Mouse (Mus musculus) liver, postnatal 0 days (tissue): ENCODE measurements at regions not wholly inside any gene's neighbourhood (a gene's known extent, or its start where the extent isn't known, plus 50 kb on each side); places are given as distances from the start of the nearest gene placed in this dataset.

Experiments used
- ATAC-seq: fragments of 200-750 bp; cut with Nextera tagmentation; 2 replicates; pipeline ENCODE4 v1.8.0; 2017; ENCODE audit warnings: mild to moderate bottlenecking, moderate library complexity
- DNase-seq: peaks from one replicate; pipeline ENCODE4 v3.0.0-alpha.2; 2016
- H3K27ac ChIP-seq: fragments of 300-500 bp; sonication (generic); 2 replicates; pipeline ENCODE4 v1.5.1; 2014; ENCODE audit warnings: antibody characterized with exemption, moderate library complexity, mild to moderate bottlenecking, low read depth
- H3K27me3 ChIP-seq: fragments of 300-500 bp; sonication (generic); 2 replicates; pipeline ENCODE4 v1.6.1; 2014; ENCODE audit warnings: low read length, control low read depth, mixed read lengths; ENCODE audit not compliant: insufficient read depth
- H3K36me3 ChIP-seq: fragments of 300-500 bp; sonication (generic); replicated peaks from 2 replicates; pipeline ENCODE4 v1.6.1; 2014; ENCODE audit warnings: mild to moderate bottlenecking, control low read depth, low read length, moderate library complexity, mixed read lengths; ENCODE audit not compliant: insufficient read depth
- H3K4me1 ChIP-seq: fragments of 300-500 bp; sonication (generic); 2 replicates; pipeline ENCODE4 v1.6.1; 2014; ENCODE audit warnings: antibody characterized with exemption, mild to moderate bottlenecking, control low read depth; ENCODE audit not compliant: insufficient read depth
- H3K4me2 ChIP-seq: fragments of 300-500 bp; sonication (generic); 2 replicates; pipeline ENCODE4 v1.6.1; 2014; ENCODE audit warnings: low read depth, mild to moderate bottlenecking, low read length, moderate library complexity, mixed read lengths
- H3K4me3 ChIP-seq: fragments of 300-500 bp; sonication (generic); 2 replicates; pipeline ENCODE4 v1.5.1; 2014; ENCODE audit warnings: low read depth, low read length
- H3K9ac ChIP-seq: fragments of 300-500 bp; sonication (generic); replicated peaks from 2 replicates; pipeline ENCODE4 v1.6.1; 2014; ENCODE audit warnings: mild to moderate bottlenecking, moderate library complexity
- H3K9me3 ChIP-seq: fragments of 300-500 bp; sonication (generic); 2 replicates; pipeline ENCODE4 v1.6.1; 2016; ENCODE audit warnings: mild to moderate bottlenecking, control low read depth, low read length, mixed read lengths
- CTCF ChIP-seq: sonication (generic); IDR thresholded peaks from 2 replicates; pipeline ENCODE4 v1.5.1; 2016; ENCODE audit warnings: antibody characterized with exemption, low read depth
- EP300 ChIP-seq: IDR thresholded peaks from 2 replicates; pipeline ENCODE4 v1.6.1; 2016; ENCODE audit warnings: antibody characterized with exemption, low read depth, mild to moderate bottlenecking
- WGBS: fragments of 180-500 bp; shearing (Covaris S2); extraction: QIAGEN DNeasy Blood & Tissue Kit; methylation state at CpG from one replicate; pipeline ENCODE4 v1.1.7; 2014; ENCODE audit not compliant: insufficient replicate concordance; 5-methylcytosine and 5-hydroxymethylcytosine counted together

- TF ChIP-seq EP300, result no peak
- TF ChIP-seq CTCF, result no peak
- WGBS, result 73% methylated on average over 2 of the region's 2 CpGs
- Histone ChIP-seq H3K4me3 (no peak overlapping the region), H3K4me1 (no peaks in the 10 kb centered on the region), H3K27me3 (no peaks in the 10 kb centered on the region), H3K27ac (no peak overlapping the region), H3K9ac (no peak overlapping the region), H3K9me3 (no peaks in the 10 kb centered on the region), H3K4me2 (no peak overlapping the region), H3K36me3 (no peaks in the 10 kb centered on the region)
- no peak for DNase-seq
- ATAC-seq, result no peak
Measured at GRCm38 (mm10) chr12:8099114-8099513, 108.8 kb upstream of the Ldah start.

DNA sequence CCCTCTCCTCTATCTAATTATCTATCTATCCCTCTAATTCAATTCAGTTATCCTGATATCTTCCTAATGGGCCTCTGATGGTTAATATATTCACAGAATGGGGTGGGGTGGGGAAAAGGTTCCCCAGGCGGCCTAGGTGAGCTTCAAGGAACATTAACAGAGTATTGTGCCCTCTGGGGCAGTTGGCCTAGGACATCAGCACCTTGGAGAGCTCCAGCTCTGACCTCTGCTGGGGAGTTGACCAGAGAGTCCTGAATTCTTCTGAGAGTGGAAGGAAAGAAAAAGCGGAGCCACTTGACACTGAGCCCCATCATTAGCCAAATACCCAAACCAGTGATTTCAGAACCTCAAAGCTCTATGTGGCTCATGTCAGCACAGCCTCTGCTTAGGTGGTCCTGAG, 108.1 kb upstream of the Ldah start:
- H3K27me3 ChIP-seq, result no peaks in the 10 kb centered on the region
- H3K9me3 ChIP-seq, result no peaks in the 10 kb centered on the region
- no peak overlapping the region for H3K4me3 ChIP-seq
- TF ChIP-seq CTCF (no peak), EP300 (no peak)
- 46% methylated on average over 2 of the region's 2 CpGs for WGBS
- H3K9ac ChIP-seq, result no peak overlapping the region
- ATAC-seq (no peak), DNase-seq (peak; percentile 40)
- H3K36me3 ChIP-seq, result no peaks in the 10 kb centered on the region
- H3K4me1 ChIP-seq, result no peaks in the 10 kb centered on the region
- no peak overlapping the region for H3K27ac ChIP-seq
- H3K4me2 ChIP-seq, result no peak overlapping the region

DNA sequence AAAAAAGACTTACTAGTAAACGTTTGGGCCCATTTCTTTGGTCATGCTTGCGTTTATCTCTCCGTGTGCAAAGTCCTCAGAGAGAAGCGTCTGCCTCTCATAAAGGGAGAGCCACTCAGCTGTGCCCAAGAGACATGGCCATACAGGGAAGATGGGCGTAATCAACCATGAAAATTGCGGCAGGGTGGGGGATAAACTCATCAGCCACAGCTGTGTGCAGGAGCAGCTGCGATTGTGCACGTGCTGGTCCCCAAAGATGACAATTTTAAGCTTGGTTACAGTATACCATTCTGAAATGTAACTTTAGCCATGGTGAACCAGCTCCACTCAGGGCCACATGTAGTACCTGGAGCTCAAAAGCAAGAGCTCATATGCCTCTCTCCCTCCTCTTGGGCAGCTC, 106.1 kb upstream of the Ldah start:
- Histone ChIP-seq H3K27ac (no peak overlapping the region), H3K27me3 (no peaks in the 10 kb centered on the region), H3K9me3 (no peaks in the 10 kb centered on the region), H3K4me2 (no peak overlapping the region), H3K36me3 (no peaks in the 10 kb centered on the region), H3K9ac (no peak overlapping the region), H3K4me3 (no peak overlapping the region), H3K4me1 (no peaks in the 10 kb centered on the region)
- DNase-seq (no peak), ATAC-seq (no peak)
- WGBS, result 76% methylated on average over 8 of the region's 8 CpGs
- TF ChIP-seq EP300, result no peak
- no peak for TF ChIP-seq CTCF

DNA sequence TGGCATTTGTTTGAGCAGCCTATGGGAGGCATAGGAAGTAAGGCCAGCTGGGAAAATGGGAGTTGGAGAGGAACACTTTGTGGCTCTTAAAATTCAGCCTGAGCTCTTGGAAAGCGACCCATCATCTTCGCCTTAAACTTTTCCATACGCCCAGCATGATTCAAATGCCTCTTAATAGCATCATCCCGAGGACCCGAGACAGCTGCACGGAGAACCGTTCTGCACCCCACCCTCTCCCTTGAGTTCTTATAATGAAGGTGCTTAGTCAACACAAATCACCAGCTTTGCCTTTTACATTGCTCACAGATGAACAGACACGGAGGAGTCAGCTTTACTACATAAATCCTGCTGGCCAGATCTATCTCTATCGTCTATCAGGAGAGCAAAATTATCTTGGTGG, 104.6 kb upstream of the Ldah start:
- no peak overlapping the region for H3K4me3 ChIP-seq
- no peak overlapping the region for H3K4me2 ChIP-seq
- H3K9me3 ChIP-seq, result no peaks in the 10 kb centered on the region
- ATAC-seq (no peak), DNase-seq (no peak)
- H3K9ac ChIP-seq, result no peak overlapping the region
- 70% methylated on average over 9 of the region's 9 CpGs for WGBS
- no peaks in the 10 kb centered on the region for H3K4me1 ChIP-seq
- TF ChIP-seq CTCF (no peak), EP300 (no peak)
- no peaks in the 10 kb centered on the region for H3K27me3 ChIP-seq
- H3K36me3 ChIP-seq, result no peaks in the 10 kb centered on the region
- H3K27ac ChIP-seq, result no peak overlapping the region

- 60% methylated on average over 4 of the region's 4 CpGs for WGBS
- no peaks in the 10 kb centered on the region for H3K9me3 ChIP-seq
- no peak for DNase-seq
- H3K27me3 ChIP-seq, result no peaks in the 10 kb centered on the region
- no peaks in the 10 kb centered on the region for H3K36me3 ChIP-seq
- ATAC-seq, result no peak
- H3K9ac ChIP-seq, result no peak overlapping the region
- TF ChIP-seq EP300 (no peak), CTCF (no peak)
- no peak overlapping the region for H3K4me3 ChIP-seq
- H3K27ac ChIP-seq, result no peak overlapping the region
- no peaks in the 10 kb centered on the region for H3K4me1 ChIP-seq
- H3K4me2 ChIP-seq, result no peak overlapping the region
Measured at GRCm38 (mm10) chr12:8107137-8107536, 100.8 kb upstream of the Ldah start.

DNA sequence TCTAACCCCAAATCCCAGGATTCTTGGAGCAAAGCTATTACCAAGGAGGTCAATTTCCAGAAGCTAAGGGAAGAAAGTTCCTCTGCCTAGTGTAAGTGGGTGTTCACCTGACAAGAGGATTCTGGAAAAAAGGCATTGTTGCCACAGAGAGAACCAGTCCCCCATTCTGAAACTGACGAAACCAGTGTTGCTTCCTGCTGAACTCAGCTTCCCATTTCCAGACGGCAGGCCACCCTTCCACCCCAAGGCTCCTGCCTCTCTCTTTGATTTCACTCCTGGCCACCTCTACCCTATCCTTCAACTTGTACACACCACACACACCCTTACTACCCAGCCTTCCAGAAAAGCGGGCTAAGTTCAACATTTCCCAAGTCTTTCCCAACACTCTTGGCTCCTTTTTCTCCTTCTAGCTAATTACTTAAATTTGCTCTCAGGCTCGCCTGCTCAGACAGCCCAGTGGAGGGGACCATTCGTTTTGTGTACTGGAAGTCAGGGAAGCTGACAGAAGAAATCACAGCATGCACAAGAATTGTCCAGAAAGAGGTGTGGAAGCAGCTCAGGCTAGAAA, 98.6 kb upstream of the Ldah start:
- Histone ChIP-seq H3K36me3 (no peaks in the 10 kb centered on the region), H3K27ac (no peak overlapping the region), H3K27me3 (no peaks in the 10 kb centered on the region), H3K9me3 (no peaks in the 10 kb centered on the region), H3K4me3 (no peak overlapping the region), H3K9ac (no peak overlapping the region), H3K4me2 (no peak overlapping the region), H3K4me1 (no peaks in the 10 kb centered on the region)
- 51% methylated on average over 5 of the region's 5 CpGs for WGBS
- no peak for ATAC-seq
- DNase-seq, result no peak
- TF ChIP-seq CTCF (no peak), EP300 (no peak)

DNA sequence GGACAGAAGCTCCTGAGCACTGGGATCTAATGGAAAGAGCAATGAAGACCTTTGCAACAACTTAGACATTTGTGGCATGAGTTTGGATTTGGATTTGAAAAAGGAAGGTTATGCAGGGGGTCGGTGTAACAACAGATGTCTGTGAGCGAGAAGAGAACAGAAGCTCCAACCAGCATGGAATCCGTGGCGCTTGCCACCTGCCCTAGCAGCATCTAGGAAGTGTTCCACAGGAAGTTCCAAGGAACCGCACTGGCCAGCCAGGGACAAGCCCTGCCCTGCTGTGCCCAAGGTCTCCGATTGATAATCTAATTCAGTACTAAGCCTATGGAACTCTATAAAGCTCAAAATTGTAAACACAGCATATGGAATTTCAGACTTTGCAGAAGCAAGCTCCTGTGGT, 98.0 kb upstream of the Ldah start:
- Histone ChIP-seq H3K27ac (no peak overlapping the region), H3K9ac (no peak overlapping the region), H3K27me3 (no peaks in the 10 kb centered on the region), H3K4me2 (no peak overlapping the region), H3K4me3 (no peak overlapping the region), H3K9me3 (no peaks in the 10 kb centered on the region), H3K4me1 (no peaks in the 10 kb centered on the region), H3K36me3 (no peaks in the 10 kb centered on the region)
- ATAC-seq (no peak), DNase-seq (no peak)
- no peak for TF ChIP-seq CTCF
- no peak for TF ChIP-seq EP300
- 78% methylated on average over 6 of the region's 6 CpGs for WGBS
